Mouse (Mus musculus) gastrocnemius, postnatal 4 days (tissue): ENCODE measurements around the gene Cd180. TPM values are rescaled to one million over a fixed set of nuclear protein-coding genes. Genes with fewer than 3 reads are reported as not detected.

Experiments used
- DNase-seq, 2 experiments: peaks; one replicate each; pipeline ENCODE4 v3.0.0; 2021 to 2022; ENCODE audit warnings: low spot score in 2 of 2, mixed read lengths in 2 of 2
- total RNA-seq, 2 experiments: library from RNA; stranded (reverse); gene quantifications; 2 replicates each; pipeline ENCODE4 v1.2.3; 2021

The Cd180 gene
- total RNA-seq, 2 experiments from 2014 or later: 1.8 to 2.0 TPM

- DNase-seq: no peak
Measured at GRCm38 (mm10) chr13:102775506-102775905, 82.1 kb downstream of the Cd180 start.

DNA sequence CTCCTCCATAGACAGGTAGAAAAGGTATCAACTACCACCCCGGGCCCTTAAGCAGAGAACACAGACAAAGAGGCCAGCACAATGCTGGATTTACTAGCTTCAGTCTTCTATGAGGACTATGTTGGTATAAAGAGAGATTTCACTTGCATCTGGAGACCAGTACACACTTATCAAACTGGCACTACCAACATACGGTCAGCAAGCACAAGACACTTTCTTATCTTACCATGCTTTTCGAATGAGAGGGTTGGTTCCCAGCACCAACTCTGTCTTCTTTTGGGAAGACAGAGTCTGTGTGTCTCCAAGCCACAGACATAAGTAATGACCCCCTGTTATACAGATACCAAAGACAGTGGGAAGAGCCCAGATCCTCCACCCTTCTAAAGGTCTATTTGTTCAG is 85.5 kb downstream of the Cd180 start:
- DNase-seq: no peak

GRCm38 (mm10) chr13:102779275-102779674 is 85.9 kb downstream of the Cd180 start:
- no peak for DNase-seq

GRCm38 (mm10) chr13:102783531-102784310 is 90.4 kb downstream of the Cd180 start:
- DNase-seq: no peak

- no peak for DNase-seq
Measured at GRCm38 (mm10) chr13:102786666-102787230, 93.4 kb downstream of the Cd180 start.
